Mouse (Mus musculus) spleen, adult 18-20 months (tissue): ENCODE measurements around the gene Atf7ip.
A peak's percentile ranks its signal among the peaks of the same experiment; 100 is the strongest.
"Not testable (repeated sequence)": the region's sequence is repeated elsewhere in the genome, so short reads cannot be mapped to it uniquely, and the experiment has no call there.

Experiments
- DNase-seq, 2 experiments: peaks; one replicate each; pipeline ENCODE4 v3.0.0; 2022; ENCODE audit warnings: mixed read lengths in 2 of 2

The Atf7ip gene

GRCm38 (mm10) chr6:136505867-136506266 is at the start of gene Atf7ip:
TSS of gene Atf7ip (plus strand) at chr6:136506167.
- DNase-seq = not testable (repeated sequence)

GRCm38 (mm10) chr6:136456302-136456701 is 49.7 kb upstream of the Atf7ip start:
- DNase-seq = no peak

- no peak for DNase-seq
These were observed 46.8 kb upstream of the Atf7ip start for GRCm38 (mm10) chr6:136459156-136459555.

GRCm38 (mm10) chr6:136463491-136463890 is 42.5 kb upstream of the Atf7ip start:
- no peak for DNase-seq

GRCm38 (mm10) chr6:136464121-136464621 is 41.8 kb upstream of the Atf7ip start:
- DNase-seq = peak; percentile 50 to 51

GRCm38 (mm10) chr6:136465021-136465420 is 40.9 kb upstream of the Atf7ip start:
- no peak for DNase-seq

GRCm38 (mm10) chr6:136465959-136466381 is 40.0 kb upstream of the Atf7ip start:
- DNase-seq = peak; percentile 61 to 72

- peak; percentile 71 to 85 for DNase-seq
These were observed 38.8 kb upstream of the Atf7ip start for GRCm38 (mm10) chr6:136466956-136467750.

- no peak for DNase-seq
These were observed 38.1 kb upstream of the Atf7ip start for GRCm38 (mm10) chr6:136467837-136468236.

GRCm38 (mm10) chr6:136468401-136468912 is 37.5 kb upstream of the Atf7ip start:
- peak; percentile 73 to 74 for DNase-seq

- DNase-seq = no peak
These were observed 36.8 kb upstream of the Atf7ip start for GRCm38 (mm10) chr6:136468974-136469792.

- no peak for DNase-seq
These were observed 36.2 kb upstream of the Atf7ip start for GRCm38 (mm10) chr6:136469807-136470206.

GRCm38 (mm10) chr6:136470321-136471230 is 35.4 kb upstream of the Atf7ip start:
- DNase-seq = peak; percentile 71 to 73

GRCm38 (mm10) chr6:136471601-136472000 is 34.4 kb upstream of the Atf7ip start:
- no peak for DNase-seq

GRCm38 (mm10) chr6:136472779-136473178 is 33.2 kb upstream of the Atf7ip start:
- no peak for DNase-seq

GRCm38 (mm10) chr6:136473472-136474129 is 32.4 kb upstream of the Atf7ip start:
- DNase-seq = no peak

GRCm38 (mm10) chr6:136475171-136475860 is 30.7 kb upstream of the Atf7ip start:
- no peak for DNase-seq

GRCm38 (mm10) chr6:136477878-136478277 is 28.1 kb upstream of the Atf7ip start:
- no peak for DNase-seq

- DNase-seq = no peak
These were observed 22.4 kb upstream of the Atf7ip start for GRCm38 (mm10) chr6:136483531-136483930.

GRCm38 (mm10) chr6:136484093-136484492 is 21.9 kb upstream of the Atf7ip start:
- DNase-seq = no peak

- no peak for DNase-seq
These were observed 19.8 kb upstream of the Atf7ip start for GRCm38 (mm10) chr6:136486166-136486565.
